Mouse (Mus musculus) lung, embryonic 16.5 days (tissue): Measurements from ENCODE around the gene Adamts15. TPM values are rescaled to one million over a fixed set of nuclear protein-coding genes. Genes with fewer than 3 reads are reported as not detected.

Source experiments
- ATAC-seq: fragments of 200-750 bp; cut with Nextera tagmentation; 2 replicates; pipeline ENCODE4 v1.8.0; 2017; ENCODE audit warnings: low read depth, mild to moderate bottlenecking, moderate library complexity
- H3K27ac ChIP-seq: fragments of 300-500 bp; sonication (generic); 2 replicates; pipeline ENCODE4 v1.5.1; 2014; ENCODE audit warnings: mild to moderate bottlenecking, control low read depth, low read length
- H3K27me3 ChIP-seq: fragments of 300-500 bp; sonication (generic); 2 replicates; pipeline ENCODE4 v1.6.1; 2014; ENCODE audit warnings: low read depth, low read length, mixed read lengths; ENCODE audit not compliant: control insufficient read depth, insufficient read depth
- H3K36me3 ChIP-seq: fragments of 300-500 bp; sonication (generic); 2 replicates; pipeline ENCODE4 v1.6.1; 2014; ENCODE audit warnings: low read length; ENCODE audit not compliant: control insufficient read depth, insufficient read depth
- H3K4me1 ChIP-seq: fragments of 300-500 bp; sonication (generic); replicated peaks from 2 replicates; pipeline ENCODE4 v1.6.1; 2014; ENCODE audit warnings: low read length, mixed read lengths; ENCODE audit not compliant: control insufficient read depth, insufficient read depth
- H3K4me2 ChIP-seq: fragments of 300-500 bp; sonication (generic); 2 replicates; pipeline ENCODE4 v1.6.1; 2014; ENCODE audit warnings: low read depth, low read length, control low read depth
- H3K4me3 ChIP-seq: fragments of 300-500 bp; sonication (generic); 2 replicates; pipeline ENCODE4 v1.5.1; 2014; ENCODE audit warnings: mild to moderate bottlenecking, low read length, control low read depth
- H3K9ac ChIP-seq: fragments of 300-500 bp; sonication (generic); 2 replicates; pipeline ENCODE4 v1.6.1; 2014; ENCODE audit warnings: low read length, control low read depth
- H3K9me3 ChIP-seq: fragments of 300-500 bp; sonication (generic); 2 replicates; pipeline ENCODE4 v1.6.1; 2016; ENCODE audit warnings: low read length; ENCODE audit not compliant: control insufficient read depth
- WGBS: fragments of 180-500 bp; shearing (Covaris S2); extraction: QIAGEN DNeasy Blood & Tissue Kit; methylation state at CpG from one replicate; pipeline ENCODE4 v1.1.7; 2014; 5-methylcytosine and 5-hydroxymethylcytosine counted together
- polyA plus RNA-seq: library from polyadenylated mRNA; unstranded; fragments of >200 nt; fragmentation: Nextera tagmentation; extraction: Ambion mirVana; gene quantifications from 2 replicates; pipeline ENCODE4 v1.2.1, GENCODE M21; 2015

Adamts15 gene
- polyA plus RNA-seq, 1 experiment from 2014 or later: 7.1 TPM

DNA sequence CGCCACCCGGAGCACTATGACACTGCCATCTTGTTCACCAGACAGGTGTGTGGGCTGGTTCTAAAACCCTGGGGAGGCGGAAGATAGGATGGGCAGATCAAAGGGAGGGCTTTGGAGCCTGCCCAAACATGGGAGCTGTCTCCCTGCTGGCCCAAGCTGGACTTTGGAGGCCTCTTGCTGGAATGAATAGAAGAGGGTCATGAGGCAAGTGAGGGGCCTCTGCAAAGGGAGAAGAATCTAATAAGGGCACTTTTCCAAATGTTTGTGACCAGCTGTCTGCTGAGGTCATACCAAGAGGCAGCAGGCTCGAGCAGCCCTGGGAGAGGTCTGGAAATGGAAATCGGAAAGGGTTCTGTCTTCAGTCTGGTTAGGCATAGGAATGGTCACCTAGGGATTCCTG lies 29.2 kb upstream of the Adamts15 start:
- peaks cover 12% of the 10 kb centered on the region for H3K4me1 ChIP-seq
- H3K9me3 ChIP-seq: no peaks in the 10 kb centered on the region
- no peak overlapping the region for H3K9ac ChIP-seq
- 0 out of 2 replicates have a peak, but pooled peaks cover 2% of the 10 kb centered on the region for H3K27me3 ChIP-seq
- no peaks in the 10 kb centered on the region for H3K36me3 ChIP-seq
- H3K27ac ChIP-seq: no peak overlapping the region
- no peak overlapping the region for H3K4me3 ChIP-seq
- peak; percentile 42 for ATAC-seq
- 70% methylated on average over 5 of the region's 5 CpGs for WGBS
- no peak overlapping the region for H3K4me2 ChIP-seq

DNA sequence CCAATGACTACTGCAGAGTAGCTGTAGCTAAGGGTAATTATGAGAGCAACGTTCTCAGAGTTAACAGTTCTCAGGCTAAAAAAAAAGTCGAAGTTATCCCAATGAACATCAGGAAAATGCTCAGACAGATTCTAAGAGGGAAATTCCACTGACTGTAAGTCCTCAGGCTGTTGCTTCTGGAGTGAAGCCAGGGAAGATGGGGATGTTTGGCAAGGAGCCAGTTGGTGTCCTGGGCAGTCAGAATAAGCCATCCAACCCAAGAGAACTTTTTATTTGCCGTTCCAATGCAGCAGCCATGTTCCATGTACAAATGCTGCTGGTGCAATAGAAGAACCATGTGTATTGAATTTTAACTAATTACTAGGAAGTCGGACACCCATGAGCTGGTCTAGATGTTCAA lies 28.3 kb upstream of the Adamts15 start:
- Histone ChIP-seq H3K27me3 (peaks cover 6% of the 10 kb centered on the region), H3K9ac (no peak overlapping the region), H3K9me3 (no peaks in the 10 kb centered on the region), H3K4me3 (no peak overlapping the region), H3K4me1 (peaks cover 12% of the 10 kb centered on the region), H3K4me2 (no peak overlapping the region), H3K36me3 (no peaks in the 10 kb centered on the region), H3K27ac (peak overlapping the region; percentile 31; the same call in 1 of the 2 replicates)
- ATAC-seq: peak; percentile 18; the same call in 1 of the 2 replicates
- WGBS: 47% methylated on average over 4 of the region's 4 CpGs

DNA sequence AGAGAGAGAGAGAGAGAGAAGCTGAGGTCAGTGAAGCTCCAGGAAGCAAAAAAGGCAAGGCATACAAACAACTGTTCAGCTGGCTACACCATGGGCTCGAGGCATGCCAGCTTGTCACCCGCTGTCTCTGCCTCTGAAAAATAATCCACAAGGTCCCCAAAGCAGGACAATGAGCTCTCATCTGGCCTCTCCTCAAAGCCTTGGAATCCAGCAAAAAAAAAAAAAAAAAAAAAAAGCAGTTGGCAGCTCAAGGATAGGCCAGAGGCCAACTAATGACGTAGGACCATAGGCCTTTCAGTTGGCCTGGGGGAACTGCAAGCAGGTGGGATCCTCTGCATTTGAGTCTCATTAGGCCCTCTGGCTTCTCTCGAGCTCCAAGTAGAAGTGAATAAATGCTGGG lies 27.7 kb upstream of the Adamts15 start:
- no peak overlapping the region for H3K4me2 ChIP-seq
- no peak for ATAC-seq
- H3K4me1 ChIP-seq: peaks cover 12% of the 10 kb centered on the region
- peaks cover 13% of the 10 kb centered on the region for H3K27me3 ChIP-seq
- no peak overlapping the region for H3K4me3 ChIP-seq
- WGBS: 60% methylated on average over 4 of the region's 4 CpGs
- no peak overlapping the region for H3K9ac ChIP-seq
- no peaks in the 10 kb centered on the region for H3K9me3 ChIP-seq
- H3K36me3 ChIP-seq: no peaks in the 10 kb centered on the region
- peak overlapping the region; percentile 31; the same call in 1 of the 2 replicates for H3K27ac ChIP-seq

DNA sequence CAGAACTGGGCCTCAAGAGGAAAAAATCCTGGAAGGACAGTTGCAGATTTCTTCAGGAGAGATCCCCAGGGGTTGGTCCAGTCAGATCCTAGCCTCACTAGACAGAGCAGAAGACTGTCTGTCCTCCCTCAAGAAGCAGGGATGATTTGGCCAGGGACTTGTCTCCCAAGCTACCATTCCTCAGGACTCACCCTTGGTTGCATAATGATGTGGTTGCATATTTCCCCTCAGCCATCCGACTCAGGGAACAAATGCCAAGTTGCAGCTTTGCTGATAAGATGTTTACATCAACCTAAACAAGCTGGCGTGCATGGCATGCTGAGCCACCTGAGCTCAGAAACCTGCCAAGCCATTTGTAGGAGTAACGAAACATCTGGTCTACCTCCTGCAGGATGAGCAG lies 27.2 kb upstream of the Adamts15 start:
- peaks cover 12% of the 10 kb centered on the region for H3K4me1 ChIP-seq
- H3K9me3 ChIP-seq: no peaks in the 10 kb centered on the region
- H3K36me3 ChIP-seq: no peaks in the 10 kb centered on the region
- 45% methylated on average over 3 of the region's 3 CpGs for WGBS
- H3K4me2 ChIP-seq: no peak overlapping the region
- no peak overlapping the region for H3K9ac ChIP-seq
- ATAC-seq: peak; percentile 66
- H3K27ac ChIP-seq: no peak overlapping the region
- no peak overlapping the region for H3K4me3 ChIP-seq
- H3K27me3 ChIP-seq: peaks cover 17% of the 10 kb centered on the region

DNA sequence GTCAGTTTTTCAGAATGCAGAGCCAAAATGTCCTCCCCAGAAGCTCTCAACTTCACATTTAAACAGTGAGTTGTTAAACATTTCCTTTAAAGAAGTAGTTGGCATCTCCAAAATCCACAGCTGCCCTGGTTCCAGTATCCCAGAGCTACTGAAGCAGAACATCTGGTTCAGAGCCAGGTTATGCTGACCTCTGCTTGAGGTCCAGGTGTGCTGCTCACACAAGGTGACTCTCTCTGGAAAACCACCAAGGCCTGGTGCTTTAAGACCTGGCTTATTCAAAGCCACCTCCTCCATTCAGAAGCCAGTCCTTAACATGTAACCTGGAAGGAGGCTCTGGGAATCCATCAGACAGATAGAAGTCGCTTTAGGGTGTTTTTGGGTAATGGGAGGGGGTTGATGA lies 23.0 kb upstream of the Adamts15 start:
- ATAC-seq: no peak
- 50% methylated on average over 1 of the region's 1 CpGs for WGBS
- H3K9ac ChIP-seq: no peak overlapping the region
- peaks cover 18% of the 10 kb centered on the region for H3K4me1 ChIP-seq
- H3K4me3 ChIP-seq: no peak overlapping the region
- no peak overlapping the region for H3K27ac ChIP-seq
- H3K36me3 ChIP-seq: no peaks in the 10 kb centered on the region
- peaks cover 56% of the 10 kb centered on the region for H3K27me3 ChIP-seq
- H3K9me3 ChIP-seq: no peaks in the 10 kb centered on the region
- no peak overlapping the region for H3K4me2 ChIP-seq

DNA sequence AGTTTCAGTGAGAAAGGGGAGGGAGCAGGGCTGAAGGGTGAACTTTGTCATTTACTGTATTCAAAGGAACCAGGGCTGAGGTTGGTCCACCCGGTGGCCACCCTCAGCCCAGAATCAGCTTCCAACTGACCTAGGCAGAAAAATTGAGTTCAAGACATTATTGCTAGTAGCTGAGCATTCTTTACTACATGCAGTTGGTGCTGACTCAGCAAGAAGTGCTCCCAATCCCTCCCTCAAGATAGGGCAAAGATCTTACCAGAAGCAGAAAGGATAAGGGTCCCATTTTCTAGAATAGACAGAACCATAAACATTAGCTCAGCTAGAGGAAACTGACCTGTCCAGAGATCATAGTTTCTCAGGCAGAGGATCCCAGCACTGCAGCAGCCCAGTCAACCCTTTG lies 22.0 kb upstream of the Adamts15 start:
- H3K36me3 ChIP-seq: no peaks in the 10 kb centered on the region
- 21% methylated on average over 1 of the region's 1 CpGs for WGBS
- H3K9ac ChIP-seq: no peak overlapping the region
- peak overlapping the region; percentile 59; the same call in 1 of the 2 replicates for H3K4me3 ChIP-seq
- no peak for ATAC-seq
- H3K27me3 ChIP-seq: peaks cover 56% of the 10 kb centered on the region
- no peaks in the 10 kb centered on the region for H3K9me3 ChIP-seq
- H3K4me2 ChIP-seq: no peak overlapping the region
- peaks cover 17% of the 10 kb centered on the region for H3K4me1 ChIP-seq
- H3K27ac ChIP-seq: no peak overlapping the region

DNA sequence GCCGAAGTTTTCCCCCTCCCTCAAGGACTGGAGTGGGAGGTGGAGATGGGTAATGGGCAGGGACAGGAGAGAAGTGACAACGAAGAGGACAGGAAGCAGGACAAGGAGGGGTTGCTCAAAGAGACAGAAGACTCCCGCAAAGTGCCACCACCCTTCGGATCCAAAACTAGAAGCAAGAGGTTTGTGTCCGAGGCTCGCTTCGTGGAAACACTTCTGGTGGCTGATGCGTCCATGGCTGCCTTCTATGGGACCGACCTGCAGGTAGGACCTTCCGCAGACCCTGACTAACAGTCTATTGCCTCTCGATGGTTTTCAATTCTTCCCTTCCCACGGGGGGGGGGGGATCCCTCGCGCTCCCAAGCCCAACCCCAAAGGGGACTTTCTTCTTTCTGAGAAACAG lies 21.1 kb upstream of the Adamts15 start:
- ATAC-seq: no peak
- peaks cover 10% of the 10 kb centered on the region for H3K4me1 ChIP-seq
- WGBS: 1% methylated on average over 14 of the region's 14 CpGs
- H3K36me3 ChIP-seq: no peaks in the 10 kb centered on the region
- H3K27me3 ChIP-seq: peaks cover 56% of the 10 kb centered on the region
- H3K4me3 ChIP-seq: peak overlapping the region; percentile 59
- H3K27ac ChIP-seq: no peak overlapping the region
- H3K9ac ChIP-seq: peak overlapping the region; percentile 57
- peak overlapping the region; percentile 98 for H3K4me2 ChIP-seq
- H3K9me3 ChIP-seq: no peaks in the 10 kb centered on the region

DNA sequence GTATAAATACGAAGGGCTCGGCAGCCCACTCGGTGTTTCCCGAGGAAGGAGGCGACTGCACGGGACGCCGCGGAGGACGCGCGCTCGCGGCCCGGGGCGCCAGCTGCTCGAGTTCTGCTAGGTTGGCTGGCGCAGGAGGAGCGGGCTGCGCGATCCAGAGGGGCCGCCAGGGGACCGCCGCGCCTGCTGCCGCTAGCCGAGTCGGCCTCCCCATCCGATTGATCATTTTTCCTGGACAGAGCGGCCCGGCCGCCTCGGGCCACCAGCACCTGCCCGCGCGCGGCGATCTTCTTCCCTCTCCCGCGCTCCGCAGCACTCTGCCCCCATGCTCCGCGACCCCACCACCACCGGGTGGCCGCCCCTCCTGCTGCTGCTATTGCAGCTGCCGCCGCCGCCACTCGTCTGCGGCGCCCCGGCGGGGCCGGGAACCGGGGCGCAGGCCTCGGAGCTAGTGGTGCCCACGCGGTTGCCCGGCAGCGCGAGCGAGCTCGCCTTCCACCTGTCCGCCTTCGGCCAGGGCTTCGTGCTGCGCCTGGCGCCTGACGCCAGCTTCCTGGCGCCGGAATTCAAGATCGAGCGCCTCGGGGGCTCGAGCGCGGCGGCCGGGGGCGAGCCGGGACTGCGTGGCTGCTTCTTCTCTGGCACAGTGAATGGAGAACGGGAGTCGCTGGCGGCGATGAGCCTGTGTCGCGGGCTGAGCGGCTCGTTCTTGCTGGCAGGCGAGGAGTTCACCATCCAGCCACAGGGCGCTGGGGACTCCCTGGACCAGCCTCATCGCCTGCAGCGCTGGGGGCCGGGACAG lies 20.5 kb upstream of the Adamts15 start, which contains the start of gene Adamts8:
TSS of gene Adamts8 (plus strand) at position 51 of the 802 bp plus-strand sequence.
- H3K9ac ChIP-seq: peak within 1 kb of the TSS; percentile 57

DNA sequence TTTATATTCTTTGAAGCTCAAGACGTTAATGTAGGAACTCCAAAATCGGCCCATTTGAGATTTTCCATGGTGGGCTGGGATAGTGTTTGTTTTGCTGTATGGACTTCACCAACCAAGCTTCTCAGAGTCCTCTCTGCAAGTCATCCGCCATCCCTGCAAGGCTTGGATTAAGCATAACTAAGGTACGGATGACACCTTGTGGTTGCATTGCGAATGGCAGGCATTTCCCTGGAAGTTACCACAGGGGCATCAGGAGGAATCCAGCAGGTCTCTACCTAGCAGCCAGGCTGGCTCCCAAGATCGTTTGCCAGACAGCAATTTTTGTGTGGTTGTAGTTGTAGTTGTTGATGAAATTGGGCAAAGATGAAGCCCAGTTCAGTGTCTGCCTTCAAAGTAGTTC lies 18.1 kb upstream of the Adamts15 start:
- H3K4me2 ChIP-seq: no peak overlapping the region
- H3K4me1 ChIP-seq: peaks cover 10% of the 10 kb centered on the region
- H3K4me3 ChIP-seq: no peak overlapping the region
- peaks cover 53% of the 10 kb centered on the region for H3K27me3 ChIP-seq
- no peak overlapping the region for H3K27ac ChIP-seq
- no peaks in the 10 kb centered on the region for H3K9me3 ChIP-seq
- ATAC-seq: peak; percentile 16; the same call in 1 of the 2 replicates
- H3K36me3 ChIP-seq: no peaks in the 10 kb centered on the region
- H3K9ac ChIP-seq: no peak overlapping the region
- WGBS: 4% methylated on average over 6 of the region's 6 CpGs

More for the DNA sequence above, 20.5 kb upstream of the Adamts15 start, which contains the start of gene Adamts8:
- peak within 1 kb of the TSS; percentile 59 for H3K4me3 ChIP-seq
- ATAC-seq: peak; percentile 76
- peaks cover 56% of the 10 kb centered on the region for H3K27me3 ChIP-seq
- H3K36me3 ChIP-seq: no peaks in the 10 kb centered on the region
- H3K4me1 ChIP-seq: peaks cover 10% of the 10 kb centered on the region
- no peaks in the 10 kb centered on the region for H3K9me3 ChIP-seq
- H3K27ac ChIP-seq: no peak within 1 kb of the TSS
- peak within 1 kb of the TSS; percentile 98 for H3K4me2 ChIP-seq
- WGBS: under 1% methylated on average over 93 of the region's 96 CpGs
